Mouse (Mus musculus) kidney, adult 2 months (tissue): ENCODE measurements around the gene Ugt1a5.

Source experiments
- CTCF ChIP-seq: fragments of 200-500 bp; conservative IDR thresholded peaks from 2 replicates; pipeline ENCODE4 v1.5.1; 2011; ENCODE audit warnings: low read depth, mild to moderate bottlenecking, control low read depth, low read length, moderate library complexity, mixed read lengths; ENCODE audit not compliant: insufficient read depth, insufficient read length
- POLR2A ChIP-seq: fragments of 200-500 bp; IDR thresholded peaks from one replicate; pipeline ENCODE4 v1.6.1; 2011; ENCODE audit warnings: low read depth, low read length, control low read depth

GRCm38 (mm10) chr1:88235894-88236415 is 70.1 kb downstream of the Ugt1a5 start:
- no peak for TF ChIP-seq CTCF
- no peak for TF ChIP-seq POLR2A
